Mouse (Mus musculus) retina, postnatal 1 day (tissue): ENCODE measurements around the gene Rsu1.

Experiments
- DNase-seq: peaks from one replicate; pipeline ENCODE4 v3.0.0-alpha.2; 2012

Gene Rsu1

DNA sequence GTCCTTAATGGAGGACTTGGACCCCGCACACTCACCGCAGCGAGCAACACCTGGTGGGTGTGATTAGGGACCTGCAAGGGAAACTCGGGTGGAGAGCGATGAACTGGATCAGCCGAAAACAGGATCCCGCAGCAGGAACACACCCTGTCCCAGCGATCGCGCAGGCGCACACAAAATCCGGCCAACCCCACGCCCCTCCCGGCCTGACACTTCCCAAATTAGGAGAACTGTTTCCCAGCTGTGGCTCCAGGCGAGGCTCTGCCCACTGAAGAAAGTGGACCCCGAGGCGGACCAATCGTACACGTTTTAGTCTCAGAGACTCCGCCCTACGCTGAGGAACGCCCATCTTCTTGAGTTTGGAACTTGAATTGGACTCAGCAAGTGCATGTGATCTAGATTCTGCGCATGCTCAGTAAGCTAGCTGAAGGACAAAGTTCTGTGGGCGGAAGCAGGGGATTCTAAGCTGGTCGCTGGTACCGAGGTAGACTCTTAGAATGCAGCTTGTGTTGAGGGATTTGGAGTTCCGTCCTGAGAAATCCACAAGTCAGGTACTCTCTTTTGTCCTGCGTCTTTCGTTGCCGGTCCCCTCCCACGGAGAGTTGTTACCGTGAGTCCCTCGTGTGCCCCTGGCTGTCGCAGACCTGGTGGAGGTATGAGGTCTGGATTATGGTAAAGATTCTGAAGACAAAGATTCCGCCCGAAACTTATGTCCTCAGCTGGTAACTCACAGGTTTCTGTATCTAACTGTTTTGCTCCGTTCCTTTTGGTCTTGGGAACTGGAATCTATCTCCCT, at the start of gene Rsu1:
Rsu1 (minus strand) TSS at position 251 of the 793 bp plus-strand sequence.
- peak; percentile 100 for DNase-seq

- no peak for DNase-seq
Measured at GRCm38 (mm10) chr2:13303376-13303775, 32.2 kb upstream of the Rsu1 start.

- peak; percentile 45 for DNase-seq
Measured at GRCm38 (mm10) chr2:13299031-13299430, 27.8 kb upstream of the Rsu1 start.

DNA sequence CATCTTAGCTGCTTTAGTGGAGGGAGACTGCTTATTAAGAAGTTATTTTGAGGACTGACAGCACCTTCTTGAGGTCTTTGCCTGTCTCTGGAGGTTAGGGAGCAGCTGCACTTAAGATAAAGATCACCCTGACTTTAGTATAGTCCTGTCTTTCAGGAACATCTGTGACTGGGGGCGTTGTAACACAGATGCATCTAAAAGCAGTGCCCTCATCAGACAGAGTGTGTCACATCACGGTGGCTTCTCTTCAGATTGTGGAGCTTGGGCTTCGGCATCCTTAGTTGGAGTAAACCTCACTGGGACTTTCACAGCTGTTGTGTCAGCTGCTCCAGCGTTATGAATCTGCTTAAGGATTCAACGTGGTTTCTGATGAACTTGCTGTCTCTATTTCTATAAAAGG, 26.5 kb upstream of the Rsu1 start:
- DNase-seq = peak; percentile 5

DNA sequence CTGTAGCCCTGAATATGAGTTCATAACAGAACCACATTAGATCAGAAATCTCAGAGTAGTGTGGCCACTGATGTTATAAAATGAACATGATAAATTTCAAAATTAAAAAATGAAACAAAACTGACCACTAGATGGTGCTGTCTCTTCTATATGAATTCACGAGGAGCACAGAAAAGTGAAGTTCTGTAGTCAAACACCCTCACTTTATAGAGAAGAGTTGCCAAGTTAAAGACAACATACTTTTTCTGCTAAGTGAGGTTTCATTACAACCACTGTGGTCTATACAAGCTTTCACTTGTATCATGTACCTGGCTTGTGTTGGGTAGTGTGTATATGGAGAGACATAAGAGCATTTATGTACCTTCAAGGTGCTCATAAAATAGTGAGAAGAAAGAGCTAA, 19.4 kb upstream of the Rsu1 start:
- peak; percentile 70 for DNase-seq

GRCm38 (mm10) chr2:13290070-13290469, 18.9 kb upstream of the Rsu1 start:
- DNase-seq = no peak

DNA sequence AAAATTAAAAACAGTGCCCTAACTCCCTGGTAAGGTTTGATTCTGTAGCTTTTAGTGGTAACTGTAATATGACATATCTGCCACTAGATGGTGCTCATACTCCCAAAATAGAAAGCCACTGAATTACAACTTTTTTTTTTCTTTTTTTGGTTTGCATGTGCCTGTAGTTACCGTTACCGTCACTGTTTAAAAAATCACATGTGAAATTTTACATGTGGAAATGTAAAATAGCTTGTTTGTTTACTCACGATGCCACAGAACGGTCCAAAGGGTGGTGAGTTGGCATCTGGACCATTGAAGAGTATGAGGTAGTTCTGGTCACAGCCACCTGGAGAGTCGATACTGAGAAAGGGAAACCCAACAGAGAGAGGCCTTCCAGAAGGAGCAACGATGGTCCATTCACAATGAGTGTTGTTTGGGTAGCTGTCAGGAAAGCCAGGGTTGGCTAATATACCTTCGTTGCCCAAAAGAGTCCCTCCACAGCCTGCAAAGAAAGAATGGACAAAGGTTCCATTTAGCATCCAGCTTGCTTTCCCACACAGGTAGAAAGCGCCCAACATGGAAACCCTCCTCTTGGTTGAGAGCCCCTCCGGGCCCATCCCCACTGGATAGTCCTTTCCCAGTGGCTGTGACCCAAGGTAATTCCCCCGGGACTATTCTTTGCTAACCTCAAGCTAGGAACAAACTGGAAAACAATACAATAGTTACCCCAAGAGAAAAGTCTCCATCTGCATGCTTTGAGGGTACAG, 7.1 kb upstream of the Rsu1 start:
- DNase-seq = peak; percentile 48

DNA sequence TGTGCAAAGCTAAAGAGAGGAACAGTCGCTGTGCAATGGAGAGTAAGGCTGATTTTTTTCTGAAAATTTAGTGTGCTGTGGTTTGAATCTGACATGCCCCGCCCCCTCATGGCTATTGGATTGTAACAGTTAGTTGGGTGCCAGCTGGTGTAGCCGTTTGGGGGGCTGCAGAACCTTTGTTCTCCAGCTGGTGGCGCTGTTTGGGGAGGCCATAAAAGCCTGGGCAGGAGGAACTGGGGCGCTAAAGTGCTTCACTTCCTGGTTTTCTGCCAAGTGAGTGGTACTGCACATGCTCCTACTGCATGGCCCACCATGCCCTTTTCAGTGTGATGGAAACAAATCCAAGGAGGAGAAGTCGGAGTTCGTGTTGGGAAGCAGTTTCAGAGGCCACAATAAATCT, 4.7 kb upstream of the Rsu1 start:
- DNase-seq = peak; percentile 32

GRCm38 (mm10) chr2:13270736-13271135, 479 bp downstream of the Rsu1 start:
- no peak for DNase-seq

DNA sequence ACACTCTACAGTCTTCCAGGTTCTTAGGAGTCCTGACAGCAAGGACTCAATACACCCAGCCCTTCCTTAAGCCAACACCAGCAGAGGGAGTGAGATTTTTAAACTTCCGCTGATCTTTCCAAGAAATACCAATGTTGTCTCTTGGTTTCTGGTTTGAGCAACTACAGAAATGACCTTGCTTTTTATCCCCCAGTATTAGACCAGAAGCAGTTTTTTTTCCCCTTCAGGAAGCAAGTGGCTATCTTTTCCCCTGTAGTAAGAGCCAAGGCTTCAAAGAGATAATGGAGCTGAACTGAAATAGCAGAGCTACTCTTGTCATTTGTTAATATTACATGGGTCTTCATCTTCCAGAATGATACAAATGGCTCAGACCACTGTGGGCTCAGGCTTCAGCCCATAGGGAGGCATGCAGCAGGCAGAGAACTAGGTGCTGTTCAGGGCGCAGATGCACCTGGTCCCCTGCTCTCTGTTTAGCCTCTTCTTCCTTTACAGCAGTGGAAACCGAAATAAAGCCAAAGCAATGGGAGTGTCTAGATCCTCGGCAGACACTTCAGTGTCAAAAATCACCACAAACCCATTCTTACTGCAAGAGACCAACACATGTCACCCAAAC, 2.4 kb downstream of the Rsu1 start:
- DNase-seq = no peak

DNA sequence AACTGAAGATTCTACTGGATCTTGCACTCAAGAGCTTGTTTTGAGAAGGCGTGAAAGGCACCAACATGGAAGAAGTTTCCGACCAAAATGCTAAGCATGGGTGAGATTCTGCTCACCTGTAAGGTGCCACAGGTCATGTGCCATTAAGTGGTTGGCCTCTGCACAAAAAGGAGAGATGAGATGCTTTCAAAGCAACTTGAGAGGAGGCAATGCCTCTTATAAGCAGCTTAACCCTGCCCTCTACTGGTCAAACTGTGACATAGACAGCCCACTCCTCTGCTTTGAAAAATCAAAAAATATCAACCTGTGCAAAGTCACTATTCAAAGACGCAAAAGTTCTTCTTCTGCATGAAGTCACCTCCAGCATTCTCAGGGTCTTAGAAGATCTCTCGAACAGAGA, 6.3 kb downstream of the Rsu1 start:
- DNase-seq = peak; percentile 71

- no peak for DNase-seq
Measured at GRCm38 (mm10) chr2:13263150-13263549, 8.1 kb downstream of the Rsu1 start.

- no peak for DNase-seq
Measured at GRCm38 (mm10) chr2:13258606-13259005, 12.6 kb downstream of the Rsu1 start.

DNA sequence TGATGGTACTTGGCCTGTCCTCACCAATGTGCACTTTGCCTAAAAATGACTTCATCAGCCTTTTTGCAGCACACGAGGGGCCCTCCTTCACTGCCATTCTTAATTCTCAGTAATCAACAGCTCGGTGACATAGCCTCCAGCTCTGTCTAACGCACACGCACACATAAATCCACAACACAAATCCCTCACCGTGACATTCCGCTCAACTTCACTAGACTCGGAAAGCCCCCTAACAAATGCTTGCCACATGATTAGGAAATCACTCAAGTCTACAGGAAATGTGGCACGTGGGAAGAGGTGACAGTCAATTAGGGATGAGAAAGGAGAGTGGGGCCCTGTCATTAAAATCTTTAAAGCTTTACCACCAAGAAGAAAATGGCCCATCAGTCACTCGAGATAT, 30.5 kb downstream of the Rsu1 start:
- peak; percentile 43 for DNase-seq

DNA sequence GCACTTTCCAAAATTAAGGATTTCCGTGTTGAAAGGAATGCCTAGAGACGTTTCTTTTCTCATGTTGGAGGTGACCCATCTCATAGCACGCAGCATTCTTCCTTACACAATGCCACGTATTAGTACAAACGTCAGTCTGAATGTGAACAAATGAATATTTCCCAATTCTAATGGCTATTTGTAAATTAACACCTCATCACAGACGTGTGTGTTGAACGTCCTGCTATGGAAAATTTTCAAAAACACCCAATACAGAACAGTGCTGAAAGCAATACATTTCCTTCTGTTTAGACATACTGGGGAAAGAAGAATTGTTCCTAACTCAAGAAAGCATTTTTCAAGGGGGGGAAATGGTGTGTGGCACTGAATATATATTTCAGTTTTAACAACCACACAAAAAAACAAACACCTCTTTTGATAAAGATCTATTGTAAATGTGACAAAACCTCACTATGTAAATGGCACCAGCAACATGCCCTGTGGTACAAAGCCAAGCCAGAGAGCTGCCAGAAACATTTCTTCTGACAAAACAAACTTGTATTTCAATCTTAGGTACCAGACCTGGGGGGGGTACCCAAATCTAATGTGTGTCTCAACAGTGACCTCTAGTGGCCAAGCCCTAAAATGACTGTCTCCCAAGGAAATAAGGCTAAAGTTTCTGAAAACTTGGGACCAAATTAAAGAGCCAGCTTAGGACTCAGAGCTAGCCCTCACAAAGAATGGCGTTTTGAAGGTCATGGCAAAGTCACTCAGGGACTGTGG, 33.9 kb downstream of the Rsu1 start:
- peak; percentile 75 for DNase-seq

DNA sequence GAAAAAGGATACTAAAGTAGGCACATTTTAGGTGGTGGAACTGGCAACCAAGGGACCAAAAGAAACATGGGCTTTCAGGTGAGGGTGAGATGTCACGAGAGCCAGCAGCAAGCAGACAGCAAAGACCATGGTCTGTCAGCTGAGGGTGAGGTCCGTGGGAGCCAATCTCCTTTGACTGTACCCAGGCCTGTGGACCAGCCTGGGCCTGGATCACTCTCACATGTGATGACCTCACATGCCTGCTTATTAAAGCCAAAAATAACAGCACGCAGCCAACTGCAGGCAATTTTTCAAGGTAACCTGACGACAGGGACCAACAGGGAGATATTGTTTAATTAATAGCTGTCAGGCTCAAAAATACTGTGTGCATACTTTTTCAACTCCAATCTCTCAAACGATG, 35.5 kb downstream of the Rsu1 start:
- no peak for DNase-seq

GRCm38 (mm10) chr2:13234796-13235195, 36.4 kb downstream of the Rsu1 start:
- DNase-seq = no peak

DNA sequence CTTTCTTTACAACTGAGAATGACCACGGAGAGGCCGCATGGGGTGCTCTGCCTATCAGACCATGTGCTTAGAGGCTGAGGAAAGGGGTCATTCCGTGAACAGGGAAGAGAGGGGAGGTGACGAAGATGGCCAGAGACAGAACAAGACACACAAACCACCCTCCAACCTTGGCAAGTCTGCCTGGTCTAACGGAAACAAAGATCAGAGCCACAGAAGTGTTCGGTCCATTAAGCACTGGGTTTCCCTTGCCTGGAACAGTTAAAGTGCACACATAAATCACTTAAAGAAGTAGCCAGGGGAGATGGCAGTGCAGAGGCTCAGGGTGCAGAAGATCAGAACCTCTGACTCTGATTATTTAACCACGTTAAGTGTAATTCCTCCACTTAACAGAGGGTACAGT, 37.3 kb downstream of the Rsu1 start:
- peak; percentile 64 for DNase-seq

GRCm38 (mm10) chr2:13233254-13233835, 37.9 kb downstream of the Rsu1 start:
- DNase-seq = no peak

GRCm38 (mm10) chr2:13232305-13232704, 38.9 kb downstream of the Rsu1 start:
- no peak for DNase-seq

- no peak for DNase-seq
Measured at GRCm38 (mm10) chr2:13229686-13230085, 41.5 kb downstream of the Rsu1 start.

DNA sequence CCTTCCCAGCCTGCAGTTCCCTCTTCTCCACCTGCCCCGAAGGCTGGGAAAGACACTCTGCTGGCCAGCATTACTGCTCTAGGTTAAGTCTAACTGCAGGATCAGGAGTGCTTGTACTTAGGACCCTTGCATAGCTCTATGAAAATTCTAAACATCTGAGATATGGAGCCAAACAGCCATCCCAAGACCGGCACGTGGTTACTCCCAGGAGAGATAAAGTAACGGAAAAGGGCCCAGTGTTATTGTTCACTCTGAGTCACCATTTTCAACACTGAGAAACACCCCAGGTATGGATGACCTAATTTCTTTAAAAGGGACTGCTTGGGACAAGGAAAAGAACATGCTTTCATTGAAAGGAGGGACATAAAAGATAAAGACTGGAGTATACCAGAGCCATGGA, 45.2 kb downstream of the Rsu1 start:
- no peak for DNase-seq

GRCm38 (mm10) chr2:13224546-13224945, 46.7 kb downstream of the Rsu1 start:
- DNase-seq = no peak
